Comparison of ENCODE assay signal across 20 mouse cellular contexts in genomic region chr3:133726831-133727230, GRCm38 (mm10).
DNase-seq lines count a peak whose midpoint lies in the region; TF ChIP-seq lines count a peak whose summit lies in the region.
"Had no signal": no experiment of that assay in that cellular context is flagged by ENCODE, and none has a peak within 500 bp of the region (broad histone marks: within the 10 kb centered on the region; RNA-seq: fewer than 3 reads in every experiment).

No protein-coding gene starts in this region.

- no peaks in the 10 kb centered on the region for H3K27me3 ChIP-seq in kidney, adult 2 months (replicated peaks; ENCODE audit: control insufficient read depth, insufficient read depth, low read length)
- H3K27me3 ChIP-seq: embryonic facial prominence, embryonic 12.5 days; forebrain, embryonic 13.5 days; forebrain, embryonic 15.5 days; Patski had no signal

- peak overlapping the region; percentile 51; the same call in 1 of the 2 replicates for H3K27ac ChIP-seq in kidney, adult 2 months (ENCODE audit: insufficient read depth, low read depth, low read length)
- H3K27ac ChIP-seq: embryonic facial prominence, embryonic 10.5 days; embryonic facial prominence, embryonic 12.5 days; forebrain, embryonic 13.5 days; forebrain, embryonic 15.5 days had no signal

- intact Hi-C loops in left cerebral cortex, postnatal 4 days (cut with DNase I) = no loop called here

- peak; percentile 38 to 56 for DNase-seq in cerebellum, postnatal 10 days
- DNase-seq in cerebellum, postnatal 36 days = no peak
- DNase-seq in kidney, adult 2 months = peak; percentile 66
- DNase-seq in kidney, postnatal 14 days = no peak
- DNase-seq in kidney, adult 9 months = peak; percentile 57
- DNase-seq in kidney, adult 11 months = no peak
- peak; percentile 1 for DNase-seq in left cerebral cortex, postnatal 4 days
- DNase-seq in left cerebral cortex, adult 18-20 months (ENCODE audit: low spot score in 2 of 2) = no peak
- DNase-seq: adrenal gland, adult 8-10 months; adrenal gland, postnatal 14 days; adrenal gland, postnatal 36 days; cerebellum, adult 11-12 months; cerebellum, adult 8-10 months; cerebellum, adult 9-11 months; forebrain, postnatal 0 days had no signal

- TF ChIP-seq CTCF in kidney, adult 2 months (conservative IDR thresholded peaks at IDR 0.05; ENCODE audit: insufficient read depth, insufficient read length, low read depth, low read length) = no peak

- 72% methylated on average over 6 of the region's 6 CpGs for WGBS in kidney, adult 2 months

- TF ChIP-seq POLR2A in kidney, adult 2 months (IDR thresholded peaks at IDR 0.05; ENCODE audit: low read depth, low read length) = no peak

- peaks cover 13% of the 10 kb centered on the region for H3K4me1 ChIP-seq in kidney, adult 2 months (ENCODE audit: control insufficient read depth, insufficient read depth, low read length)
- H3K4me1 ChIP-seq: embryonic facial prominence, embryonic 10.5 days; embryonic facial prominence, embryonic 12.5 days; forebrain, embryonic 13.5 days; forebrain, embryonic 15.5 days had no signal

- H3K36me3 ChIP-seq in kidney, adult 2 months (ENCODE audit: control insufficient read depth, insufficient read depth, low read length) = no peaks in the 10 kb centered on the region
- H3K36me3 ChIP-seq: embryonic facial prominence, embryonic 10.5 days; embryonic facial prominence, embryonic 12.5 days; forebrain, embryonic 15.5 days had no signal

- no peak overlapping the region for H3K4me3 ChIP-seq in kidney, adult 2 months (ENCODE audit: insufficient read depth, low read depth, low read length)
- H3K4me3 ChIP-seq: embryonic facial prominence, embryonic 10.5 days; embryonic facial prominence, embryonic 12.5 days; forebrain, embryonic 13.5 days; forebrain, embryonic 15.5 days had no signal

Comparison
In these comparisons a context has a peak if more than half of its experiments do, and no peak if none do; other contexts are left out.
1. DNase-seq: peak in cerebellum, postnatal 10 days (2 of 2), kidney, adult 2 months (single experiment), kidney, adult 9 months (single experiment) and left cerebral cortex, postnatal 4 days (single experiment); none in cerebellum, postnatal 36 days (0 of 2), kidney, postnatal 14 days (single experiment), kidney, adult 11 months (single experiment) and left cerebral cortex, adult 18-20 months (0 of 2).